Mouse (Mus musculus) ovary, adult 18-20 months (tissue): ENCODE results near the gene Psap.
A peak's percentile ranks its signal among the peaks of the same experiment; 100 is the strongest.

ENCODE experiments used
- DNase-seq: peaks from one replicate; pipeline ENCODE4 v3.0.0; 2022; ENCODE audit warnings: low spot score, mixed read lengths

Gene Psap

DNA sequence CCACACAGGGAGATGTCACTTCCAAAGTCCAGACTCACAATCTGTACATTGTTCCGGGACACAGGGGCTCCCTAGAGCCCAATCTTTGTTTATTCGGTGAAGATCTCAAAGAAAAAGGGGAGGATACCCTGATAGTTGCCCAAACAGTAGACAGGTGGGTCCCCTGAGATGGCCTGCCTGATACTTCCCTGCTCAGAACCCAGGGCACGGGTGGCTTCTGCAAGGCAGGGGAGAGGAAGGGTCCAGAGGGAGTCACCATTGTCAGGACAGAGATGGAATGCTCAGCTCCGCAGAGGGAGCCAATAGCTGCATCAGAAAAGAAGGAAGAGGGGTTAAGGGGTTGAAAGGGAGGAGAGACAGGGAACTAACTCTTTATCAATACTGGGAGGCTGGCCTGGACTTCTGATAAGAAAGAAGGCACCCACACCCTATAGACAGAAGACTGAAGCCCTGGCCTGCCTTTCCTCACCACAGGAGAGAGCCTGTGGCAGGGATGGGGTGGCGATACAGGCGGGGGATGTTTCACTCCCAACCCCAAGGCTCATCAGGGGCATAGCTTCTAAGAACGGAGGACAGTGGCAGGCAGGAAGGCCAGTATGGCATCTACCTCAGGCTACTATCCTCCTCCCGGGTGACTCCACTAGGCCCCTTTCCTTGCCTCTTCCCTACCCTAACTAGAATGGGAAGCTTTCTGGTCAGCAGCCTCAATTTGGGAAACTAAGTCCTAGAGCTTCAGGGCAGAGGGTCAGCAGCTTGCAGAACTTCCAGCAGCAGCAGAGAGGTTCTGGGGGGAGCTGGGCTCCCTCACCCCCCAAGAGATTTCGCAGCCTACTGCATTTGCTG is 70.6 kb downstream of the Psap start:
- DNase-seq = no peak

DNA sequence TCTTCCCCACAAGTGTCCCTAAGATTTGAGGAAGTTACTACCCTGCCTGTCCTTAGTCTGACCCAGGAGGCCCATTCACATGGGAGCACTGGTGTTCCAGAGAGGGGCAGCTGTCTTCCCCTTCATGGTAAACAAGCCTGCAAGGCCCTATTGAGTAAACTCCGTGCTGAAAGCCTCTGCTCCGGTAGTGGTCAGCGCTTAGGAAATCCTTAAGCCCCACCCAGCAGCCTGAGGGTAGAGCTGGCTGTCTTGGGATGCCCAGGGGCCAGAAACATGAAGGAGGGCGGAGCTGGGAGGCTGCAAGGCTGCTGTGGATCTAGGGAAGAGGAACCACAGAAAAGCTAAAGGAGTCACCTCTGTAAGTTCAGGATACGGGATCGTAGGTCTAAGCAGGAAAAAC is 71.6 kb downstream of the Psap start:
- no peak for DNase-seq

DNA sequence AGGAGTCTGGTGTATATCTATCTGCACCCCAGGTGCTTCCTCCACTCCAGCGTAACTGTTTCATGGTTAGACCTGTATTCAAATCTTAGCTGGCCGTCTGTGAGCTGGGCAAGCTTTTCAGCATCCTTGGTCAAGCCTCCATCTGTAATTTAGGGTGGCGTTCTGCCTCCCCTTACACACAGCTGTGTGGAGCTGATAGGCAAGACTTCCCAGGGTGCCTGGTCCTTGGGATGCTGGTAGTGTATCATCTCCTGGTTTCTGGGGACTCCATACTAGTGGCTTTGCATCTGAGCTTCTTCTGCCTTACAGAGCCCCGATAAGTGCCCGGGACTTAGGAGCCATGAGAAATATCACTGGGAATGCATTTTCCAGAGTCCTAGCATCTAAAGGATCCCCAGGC is 72.2 kb downstream of the Psap start:
- no peak for DNase-seq

DNA sequence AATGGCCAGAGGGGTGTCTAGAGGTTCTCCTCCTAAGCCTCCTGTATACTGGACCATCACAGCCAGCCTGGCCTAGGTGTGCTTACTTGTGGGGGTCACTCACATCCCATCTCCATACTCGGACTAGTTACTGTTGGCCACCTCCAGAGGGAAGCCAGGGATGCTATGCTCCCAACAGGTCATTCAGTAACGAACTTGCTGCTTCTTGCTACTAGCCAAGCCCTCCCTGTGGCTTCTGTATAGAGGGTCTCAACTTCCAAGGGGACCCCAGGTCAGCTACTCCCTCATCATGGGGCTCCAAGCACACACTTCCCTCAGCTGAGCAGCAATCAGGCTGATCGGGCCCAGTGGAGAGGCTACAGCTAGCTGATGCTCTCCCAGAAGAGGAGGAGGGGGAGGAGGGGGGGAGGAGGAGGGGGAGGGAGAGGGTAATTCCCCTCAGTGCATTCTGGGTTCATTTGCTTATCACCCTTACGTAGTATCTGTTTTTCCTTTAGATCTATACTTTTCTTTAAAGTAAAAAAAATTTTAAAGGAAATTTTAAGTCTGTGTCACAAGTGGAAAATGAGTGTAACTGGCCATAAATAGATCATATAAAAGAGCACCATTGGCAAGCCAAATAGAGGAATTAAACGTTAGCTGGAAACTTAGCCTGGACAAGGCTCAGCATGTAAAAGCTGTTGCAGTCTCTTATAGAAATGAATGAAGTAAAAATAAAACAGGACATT is 72.8 kb downstream of the Psap start:
- no peak for DNase-seq

DNA sequence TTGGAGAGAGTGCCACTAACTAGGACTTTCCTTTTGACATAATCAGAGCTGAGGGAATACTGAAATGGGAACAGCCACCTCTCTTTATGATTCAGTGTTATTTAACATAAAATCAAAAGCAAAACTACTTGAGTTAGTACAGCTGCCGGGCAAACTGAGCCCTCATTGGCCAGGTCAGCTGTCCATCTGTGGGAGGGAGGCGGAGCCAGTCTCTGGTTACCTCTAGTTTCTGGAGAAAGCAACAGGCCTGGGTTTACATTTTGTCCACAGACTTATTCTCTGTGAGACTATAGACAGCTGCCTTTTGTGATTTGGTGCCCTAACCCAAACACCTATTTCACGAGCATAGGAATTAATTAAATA is 73.4 kb downstream of the Psap start:
- DNase-seq = peak; percentile 82

DNA sequence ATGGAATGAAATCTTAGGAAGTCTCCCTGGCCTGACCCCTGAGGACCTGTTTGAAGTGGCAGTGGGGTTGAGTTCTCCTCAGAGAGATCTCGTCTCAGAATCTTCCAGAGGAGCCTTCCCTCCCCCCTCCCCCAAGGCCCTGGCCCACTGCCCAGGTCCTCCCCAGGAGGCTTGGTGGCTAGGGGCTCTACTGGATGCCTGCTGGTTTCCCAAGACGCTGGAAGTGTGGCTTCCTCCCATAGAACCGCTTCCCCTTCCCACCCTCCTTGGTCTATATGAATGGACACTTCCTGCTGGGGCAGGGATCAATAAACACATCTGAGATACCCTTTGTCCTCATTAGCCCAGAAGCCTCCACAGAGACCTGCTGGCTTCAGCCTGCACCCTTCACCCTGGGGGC is 73.8 kb downstream of the Psap start:
- no peak for DNase-seq

DNA sequence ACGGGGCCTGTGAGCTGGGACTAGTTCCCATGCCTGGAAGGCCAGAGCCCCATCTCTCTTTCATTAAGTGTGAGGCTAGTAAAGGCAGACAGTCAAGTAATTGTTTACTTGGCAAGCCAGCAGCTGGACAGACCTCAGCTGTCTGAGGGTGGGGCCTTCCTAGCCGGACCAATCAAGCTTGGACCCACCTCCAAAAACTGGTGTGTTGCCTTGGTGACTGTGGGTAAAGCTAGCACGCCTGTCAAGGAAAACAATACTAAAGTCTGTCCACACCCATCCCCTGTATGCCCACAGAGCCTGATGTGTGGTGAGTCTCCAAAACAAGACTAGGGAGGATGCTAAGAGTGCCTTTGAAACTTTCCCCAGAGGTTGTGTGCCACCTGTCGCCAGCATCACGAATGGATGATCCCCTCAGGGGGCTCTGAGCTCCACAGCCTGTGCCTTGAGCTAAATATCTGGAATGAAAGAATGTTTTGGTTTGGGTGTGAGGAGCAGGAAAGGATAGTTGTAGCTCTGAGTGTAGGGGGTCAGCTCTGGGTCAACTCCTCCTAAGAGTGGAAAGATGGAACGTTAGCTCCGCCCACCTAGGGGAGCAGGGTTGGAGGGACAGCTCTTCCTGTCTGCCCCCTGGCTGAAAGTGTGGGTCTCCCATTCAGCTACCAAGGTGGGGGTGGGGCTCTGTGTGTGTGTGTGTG is 74.5 kb downstream of the Psap start:
- DNase-seq = peak; percentile 38
